15 mouse cellular contexts compared by ENCODE assay signal in the genomic region with DNA sequence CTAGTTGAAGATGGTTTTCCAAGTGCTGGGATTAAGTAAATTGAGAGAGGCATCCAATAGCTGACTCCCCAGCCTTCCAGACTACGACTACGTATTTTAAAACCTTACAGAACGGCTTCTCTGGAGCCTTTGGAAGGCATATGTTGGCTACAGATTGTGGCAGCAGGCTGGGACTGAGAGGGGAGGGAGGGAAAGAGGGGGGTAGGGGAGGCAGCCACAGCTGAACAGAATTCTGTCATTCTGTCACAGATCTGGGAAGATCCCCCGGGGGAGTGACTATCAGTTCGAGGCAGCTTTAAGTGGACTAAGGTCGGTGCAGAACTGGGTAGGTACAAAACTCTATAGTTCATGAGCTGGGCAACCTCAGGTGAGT. TPM values are rescaled to one million over a fixed set of nuclear protein-coding genes. Genes with fewer than 3 reads are reported as not detected.
DNase-seq lines count a peak whose midpoint lies in the region; ATAC-seq and TF ChIP-seq lines count a peak whose summit lies in the region.
"Had no signal": no experiment of that assay in that cellular context is flagged by ENCODE, and none has a peak within 500 bp of the region (broad histone marks: within the 10 kb centered on the region; RNA-seq: fewer than 3 reads in every experiment).

No protein-coding gene starts in this region.

- H3K27me3 ChIP-seq in CH12.LX (replicated peaks), result no peaks in the 10 kb centered on the region
- no peaks in the 10 kb centered on the region for H3K27me3 ChIP-seq in forebrain, embryonic 11.5 days (ENCODE audit: control insufficient read depth, insufficient read depth, low read length)
- H3K27me3 ChIP-seq in hindbrain, embryonic 16.5 days (replicated peaks; ENCODE audit: control insufficient read depth, insufficient read depth, low read length), result no peaks in the 10 kb centered on the region
- no peaks in the 10 kb centered on the region for H3K27me3 ChIP-seq in midbrain, embryonic 12.5 days
- H3K27me3 ChIP-seq: embryonic facial prominence, embryonic 12.5 days; liver, embryonic 12.5 days; Patski had no signal

- no peak for TF ChIP-seq EP300 in CH12.LX (IDR thresholded peaks at IDR 0.05; ENCODE audit: low read length)

- in situ Hi-C loops in CH12.LX (cut with MboI; ENCODE audit: low pct_ligation_motif_present, low pct_unique_long_range_greater_than_20kb, low sequenced_read_pairs), result no loop called here

- peaks cover 15 to 43% of the 10 kb centered on the region in 2 experiments for H3K4me1 ChIP-seq in CH12.LX (ENCODE audit: control insufficient read depth in 1 of 2, insufficient read depth in 2 of 2)
- peaks cover 15% of the 10 kb centered on the region; the same call in 1 of the 2 replicates for H3K4me1 ChIP-seq in forebrain, embryonic 11.5 days (replicated peaks; ENCODE audit: control insufficient read depth, insufficient read depth, low read length)
- peaks cover 28% of the 10 kb centered on the region for H3K4me1 ChIP-seq in hindbrain, embryonic 16.5 days (ENCODE audit: control insufficient read depth, insufficient read depth, low read depth, low read length)
- H3K4me1 ChIP-seq in midbrain, embryonic 12.5 days, result peaks cover 48% of the 10 kb centered on the region

- intact Hi-C loops in gastrocnemius, postnatal 14 days (cut with DNase I; ENCODE audit: low total_unique reads), result no loop called here

- no peak for DNase-seq in CH12.LX (ENCODE audit: extremely low read depth)
- no peak for DNase-seq in forebrain, embryonic 11.5 days (ENCODE audit: low spot score)
- DNase-seq in urinary bladder, adult 18-20 months (ENCODE audit: low spot score in 2 of 2), result no peak
- DNase-seq in gastrocnemius, postnatal 14 days, result no peak
- no peak for DNase-seq in adrenal gland, postnatal 4 days (ENCODE audit: low spot score in 2 of 2)
- DNase-seq in thymus, postnatal 25 days, result no peak
- DNase-seq: kidney, postnatal 25 days; lung, postnatal 4 days had no signal

- peaks cover 12% of the 10 kb centered on the region for H3K9me3 ChIP-seq in CH12.LX (replicated peaks; ENCODE audit: low read length)
- no peaks in the 10 kb centered on the region for H3K9me3 ChIP-seq in forebrain, embryonic 11.5 days (ENCODE audit: control insufficient read depth, low read length)
- no peaks in the 10 kb centered on the region for H3K9me3 ChIP-seq in hindbrain, embryonic 16.5 days (ENCODE audit: control insufficient read depth, low read length)
- H3K9me3 ChIP-seq in midbrain, embryonic 12.5 days, result no peaks in the 10 kb centered on the region
- H3K9me3 ChIP-seq: embryonic facial prominence, embryonic 12.5 days; liver, embryonic 12.5 days had no signal

- no peaks in the 10 kb centered on the region for H3K79me2 ChIP-seq in CH12.LX (replicated peaks; ENCODE audit: control insufficient read depth, extremely low read depth, insufficient read depth, poor library complexity, severe bottlenecking)

- H3K36me3 ChIP-seq in CH12.LX (replicated peaks in 1 of 2; ENCODE audit: control insufficient read depth in 1 of 2, insufficient read depth in 1 of 2, low read length in 1 of 2), result no peaks in the 10 kb centered on the region
- H3K36me3 ChIP-seq in forebrain, embryonic 11.5 days (ENCODE audit: control insufficient read depth, insufficient read depth, low read length), result no peaks in the 10 kb centered on the region
- H3K36me3 ChIP-seq in hindbrain, embryonic 16.5 days (ENCODE audit: control insufficient read depth, insufficient read depth, low read length), result no peaks in the 10 kb centered on the region
- H3K36me3 ChIP-seq in midbrain, embryonic 12.5 days, result no peaks in the 10 kb centered on the region
- H3K36me3 ChIP-seq: embryonic facial prominence, embryonic 12.5 days; liver, embryonic 12.5 days had no signal

- 65% methylated on average over 6 of the region's 6 CpGs for WGBS in forebrain, embryonic 11.5 days
- WGBS in hindbrain, embryonic 16.5 days, result 27% methylated on average over 6 of the region's 6 CpGs
- WGBS in midbrain, embryonic 12.5 days, result 52% methylated on average over 6 of the region's 6 CpGs

- TF ChIP-seq POLR2A in CH12.LX (IDR thresholded peaks at IDR 0.05; ENCODE audit: low read depth, low read length), result no peak

- no peak overlapping the region for H3K27ac ChIP-seq in CH12.LX (ENCODE audit: insufficient read depth, low read depth)
- peak overlapping the region; percentile 47; the same call in 1 of the 2 replicates for H3K27ac ChIP-seq in forebrain, embryonic 11.5 days (ENCODE audit: low read depth, low read length)
- peak overlapping the region; percentile 74 for H3K27ac ChIP-seq in hindbrain, embryonic 16.5 days (ENCODE audit: low read depth, low read length)
- peak overlapping the region; percentile 81 for H3K27ac ChIP-seq in midbrain, embryonic 12.5 days (replicated peaks)
- H3K27ac ChIP-seq: embryonic facial prominence, embryonic 12.5 days; liver, embryonic 12.5 days had no signal

- ATAC-seq in forebrain, embryonic 11.5 days (replicated peaks; ENCODE audit: low FRiP score), result no peak
- no peak for ATAC-seq in hindbrain, embryonic 16.5 days
- ATAC-seq in midbrain, embryonic 12.5 days (ENCODE audit: low FRiP score, low read depth), result no peak
- ATAC-seq: CD4-positive, CD25-positive, alpha-beta regulatory T cell, adult 4 months; intestine, embryonic 16.5 days; liver, embryonic 12.5 days; Patski had no signal

- no peak overlapping the region for H3K4me3 ChIP-seq in CH12.LX (replicated peaks in 1 of 3; ENCODE audit: low read depth in 2 of 3, low read length in 2 of 3, poor library complexity in 1 of 3)
- no peak overlapping the region for H3K4me3 ChIP-seq in forebrain, embryonic 11.5 days (ENCODE audit: low read depth, low read length)
- H3K4me3 ChIP-seq in hindbrain, embryonic 16.5 days (ENCODE audit: low read length), result no peak overlapping the region
- H3K4me3 ChIP-seq in midbrain, embryonic 12.5 days, result no peak overlapping the region
- H3K4me3 ChIP-seq: embryonic facial prominence, embryonic 12.5 days; liver, embryonic 12.5 days had no signal

- TF ChIP-seq RAD21 in CH12.LX (IDR thresholded peaks at IDR 0.05; ENCODE audit: low read depth, low read length), result no peak

- no peak for TF ChIP-seq CTCF in CH12.LX (conservative IDR thresholded peaks at IDR 0.05 in 1 of 2, IDR thresholded peaks at IDR 0.05 in 1 of 2; ENCODE audit: low read depth in 2 of 2, low read length in 2 of 2)

- H3K9ac ChIP-seq in CH12.LX (ENCODE audit: insufficient read depth, low read depth), result peak overlapping the region; percentile 21; the same call in 1 of the 2 replicates
- H3K9ac ChIP-seq in forebrain, embryonic 11.5 days (ENCODE audit: low read length), result no peak overlapping the region
- H3K9ac ChIP-seq in hindbrain, embryonic 16.5 days (ENCODE audit: low read depth, low read length), result no peak overlapping the region
- no peak overlapping the region for H3K9ac ChIP-seq in midbrain, embryonic 12.5 days (replicated peaks)
- H3K9ac ChIP-seq: embryonic facial prominence, embryonic 12.5 days; liver, embryonic 12.5 days had no signal

- dilution Hi-C loops in CH12.LX (cut with MboI; ENCODE audit: extremely low pct_ligation_motif_present, extremely low pct_unique_long_range_greater_than_20kb, low sequenced_read_pairs), result no loop called here

- no peak overlapping the region for H3K4me2 ChIP-seq in CH12.LX (ENCODE audit: insufficient read depth, low read depth, poor library complexity, severe bottlenecking)
- no peak overlapping the region for H3K4me2 ChIP-seq in forebrain, embryonic 11.5 days (ENCODE audit: low read depth, low read length, severe bottlenecking)
- no peak overlapping the region for H3K4me2 ChIP-seq in hindbrain, embryonic 16.5 days (ENCODE audit: low read length)
- no peak overlapping the region for H3K4me2 ChIP-seq in midbrain, embryonic 12.5 days (replicated peaks)
- H3K4me2 ChIP-seq: embryonic facial prominence, embryonic 12.5 days; liver, embryonic 12.5 days had no signal

TF ChIP-seq in CH12.LX, 34 proteins besides CTCF, POLR2A, EP300 and RAD21:
- TF ChIP-seq MXI1 (IDR thresholded peaks at IDR 0.05; ENCODE audit: low read depth, low read length) (no peak), SMC3 (IDR thresholded peaks at IDR 0.05; ENCODE audit: low read depth, low read length) (no peak), MAZ (IDR thresholded peaks at IDR 0.05; ENCODE audit: low read depth, low read length) (no peak), ZKSCAN1 (IDR thresholded peaks at IDR 0.05; ENCODE audit: borderline replicate concordance, low read depth, low read length) (no peak), CHD2 (IDR thresholded peaks at IDR 0.05; ENCODE audit: low read length) (no peak), GABPA (IDR thresholded peaks at IDR 0.05; ENCODE audit: insufficient replicate concordance, low read depth, low read length) (no peak), TBP (conservative IDR thresholded peaks at IDR 0.05; ENCODE audit: low read depth, low read length) (no peak), HCFC1 (IDR thresholded peaks at IDR 0.05; ENCODE audit: low read depth, low read length) (no peak), PAX5 (IDR thresholded peaks at IDR 0.05; ENCODE audit: low read length) (no peak), RCOR1 (conservative IDR thresholded peaks at IDR 0.05; ENCODE audit: low read depth, low read length) (no peak), ZNF384 (IDR thresholded peaks at IDR 0.05; ENCODE audit: low read depth, low read length) (no peak), TCF12 (IDR thresholded peaks at IDR 0.05; ENCODE audit: low read depth, low read length) (no peak), E2F4 (IDR thresholded peaks at IDR 0.05; ENCODE audit: insufficient replicate concordance, low read depth, low read length) (no peak), MAX (IDR thresholded peaks at IDR 0.05; ENCODE audit: low read length) (no peak)

RNA-seq across cellular contexts. Expression of a gene that starts 15.1 kb away (rescaled TPM):
- total RNA-seq in CH12.LX (2012; rRNA removed), result 18.7 and 23.5 TPM in 2 replicates
- total RNA-seq in CH12.LX (2014; rRNA removed), result 8.8 and 9.1 TPM in 2 replicates
- polyA plus RNA-seq in CH12.LX (2012; ENCODE audit: insufficient read length, low read depth), result 12.0 and 15.4 TPM in 2 replicates
- polyA plus RNA-seq in forebrain, embryonic 11.5 days (2014; fragmentation: Nextera tagmentation; extraction: Ambion mirVana), result 13.7 and 17.0 TPM in 2 replicates
- 9.3 and 11.1 TPM in 2 replicates for polyA plus RNA-seq in hindbrain, embryonic 16.5 days (2015; fragmentation: Nextera tagmentation; extraction: Ambion mirVana)
- polyA plus RNA-seq in midbrain, embryonic 12.5 days (2016; fragmentation: Nextera tagmentation; extraction: Ambion mirVana), result 15.6 and 15.9 TPM in 2 replicates
- total RNA-seq in gastrocnemius, postnatal 14 days (2021), result 1 to 10 TPM; 5.5 to 6.2 TPM
- total RNA-seq in adrenal gland, postnatal 4 days (2021), result 10 to 100 TPM; 18.2 to 19.3 TPM
